Comparison of ENCODE assay signal across 8 mouse cellular contexts in the genomic region with DNA sequence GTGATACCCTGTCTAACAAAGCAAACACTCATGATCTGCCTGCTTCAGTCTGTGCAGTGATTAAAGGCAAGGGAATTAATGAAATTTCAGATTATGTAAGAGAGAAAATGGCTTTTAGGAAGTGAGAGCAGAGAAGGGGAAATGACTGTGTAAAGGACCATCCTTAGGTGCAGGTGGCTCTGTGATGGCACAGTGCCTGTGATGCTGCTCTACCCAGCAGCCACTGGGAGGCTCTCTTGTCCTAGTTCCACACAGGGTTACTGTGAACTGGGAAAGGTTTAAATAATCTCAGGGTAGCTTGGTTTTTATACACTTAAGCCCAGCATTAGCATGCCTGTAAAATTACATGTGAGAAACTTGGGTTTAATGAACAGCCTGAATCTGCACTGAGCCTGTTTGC. TPM values are rescaled to one million over a fixed set of nuclear protein-coding genes. Genes with fewer than 3 reads are reported as not detected.
A peak's percentile ranks its signal among the peaks of the same experiment; 100 is the strongest.
DNase-seq lines count a peak whose midpoint lies in the region; ATAC-seq and TF ChIP-seq lines count a peak whose summit lies in the region.
"Had no signal": no experiment of that assay in that cellular context is flagged by ENCODE, and none has a peak within 500 bp of the region (broad histone marks: within the 10 kb centered on the region; RNA-seq: fewer than 3 reads in every experiment).

No protein-coding gene starts in this region.

- DNase-seq in urinary bladder, postnatal 36 days (ENCODE audit: low spot score in 2 of 2) = peak; percentile 27 to 45
- DNase-seq in urinary bladder, postnatal 4 days (ENCODE audit: low spot score in 2 of 2) = no peak
- peak; percentile 71 for DNase-seq in brain, embryonic 14.5 days (ENCODE audit: low read depth)
- peak; percentile 61 for DNase-seq in gastrocnemius, adult 18-20 months (ENCODE audit: low spot score)
- DNase-seq in kidney, adult 11 months = peak; percentile 29
- DNase-seq in right cerebral cortex, adult 2 months (ENCODE audit: low spot score in 2 of 2) = peak; percentile 60 to 62

- H3K36me3 ChIP-seq in liver, embryonic 16.5 days (ENCODE audit: control insufficient read depth, insufficient read depth) = no peaks in the 10 kb centered on the region

- peak; percentile 71; the same call in 1 of the 2 replicates for ATAC-seq in liver, embryonic 16.5 days (ENCODE audit: low read depth)

- H3K27me3 ChIP-seq in liver, embryonic 16.5 days (ENCODE audit: control insufficient read depth, insufficient read depth, low read depth, low read length) = no peaks in the 10 kb centered on the region
- H3K27me3 ChIP-seq: neural tube, embryonic 13.5 days had no signal

- TF ChIP-seq CTCF in brain, embryonic 14.5 days (IDR thresholded peaks at IDR 0.05; ENCODE audit: borderline replicate concordance, extremely low read depth, insufficient read depth, insufficient read length) = peak; percentile 73

- no peak overlapping the region for H3K4me3 ChIP-seq in liver, embryonic 16.5 days (ENCODE audit: low read depth, low read length)
- H3K4me3 ChIP-seq: neural tube, embryonic 13.5 days had no signal

- H3K4me1 ChIP-seq in liver, embryonic 16.5 days (ENCODE audit: control insufficient read depth, low read depth, low read length) = peaks cover 5% of the 10 kb centered on the region

- no peak overlapping the region for H3K4me2 ChIP-seq in liver, embryonic 16.5 days (ENCODE audit: low read depth, low read length)
- H3K4me2 ChIP-seq: neural tube, embryonic 13.5 days had no signal

- H3K9ac ChIP-seq in liver, embryonic 16.5 days (ENCODE audit: low read depth, low read length) = no peak overlapping the region
- H3K9ac ChIP-seq: neural tube, embryonic 13.5 days had no signal

- no peak for TF ChIP-seq POLR2A in brain, embryonic 14.5 days (IDR thresholded peaks at IDR 0.05; ENCODE audit: borderline replicate concordance, extremely low read depth, insufficient read depth, insufficient read length, poor library complexity, severe bottlenecking)

- H3K27ac ChIP-seq in liver, embryonic 16.5 days (ENCODE audit: low read length) = no peak overlapping the region
- H3K27ac ChIP-seq: neural tube, embryonic 13.5 days had no signal

- H3K9me3 ChIP-seq in liver, embryonic 16.5 days (replicated peaks; ENCODE audit: control insufficient read depth, low read length) = no peaks in the 10 kb centered on the region
- H3K9me3 ChIP-seq: neural tube, embryonic 13.5 days had no signal

RNA-seq across cellular contexts. Expression of a gene that starts 20.0 kb away (rescaled TPM):
- 1.7 and 1.9 TPM in 2 replicates for polyA plus RNA-seq in brain, embryonic 14.5 days (2012; rRNA removed)
- 1 to 10 TPM; 1.8 to 2.2 TPM for total RNA-seq in gastrocnemius, adult 18-20 months (2021)
- polyA plus RNA-seq in liver, embryonic 16.5 days (2015; fragmentation: Nextera tagmentation; extraction: Ambion mirVana) = 1.9 and 2.2 TPM in 2 replicates

RNA-seq across cellular contexts. Expression of a gene that starts 27.2 kb away (rescaled TPM):
- 39.5 TPM in 2 replicates for polyA plus RNA-seq in brain, embryonic 14.5 days (2012; rRNA removed)
- total RNA-seq in gastrocnemius, adult 18-20 months (2021) = 10 to 100 TPM; 20.1 to 25.3 TPM
- polyA plus RNA-seq in liver, embryonic 16.5 days (2015; fragmentation: Nextera tagmentation; extraction: Ambion mirVana) = 0.61 and 0.84 TPM in 2 replicates

Comparison
In these comparisons a context has a peak if more than half of its experiments do, and no peak if none do; other contexts are left out.
1. DNase-seq: peak in urinary bladder, postnatal 36 days (2 of 2), brain, embryonic 14.5 days (single experiment), gastrocnemius, adult 18-20 months (single experiment), kidney, adult 11 months (single experiment) and right cerebral cortex, adult 2 months (2 of 2); none in urinary bladder, postnatal 4 days (0 of 2).
2. RNA of a gene that starts 27.2 kb away (polyA plus RNA-seq): 39.5 TPM in brain, embryonic 14.5 days; 0.61 to 0.84 TPM in liver, embryonic 16.5 days; every median in the first group is over 10 times any median in the second.